Mouse (Mus musculus) ES-Bruce4 (cell line): ENCODE data around the gene Sema3b. TPM values are rescaled to one million over a fixed set of nuclear protein-coding genes. Genes with fewer than 3 reads are reported as not detected.

Experiments used
- H3K27ac ChIP-seq: 2 replicates; pipeline ENCODE4 v1.5.1; 2012; ENCODE audit warnings: low read length, inconsistent platforms; ENCODE audit not compliant: insufficient read depth
- H3K27me3 ChIP-seq: 2 replicates; pipeline ENCODE4 v1.6.1; 2012; ENCODE audit warnings: mild to moderate bottlenecking, low read length, inconsistent platforms; ENCODE audit not compliant: control insufficient read depth, poor library complexity, insufficient read depth, severe bottlenecking
- H3K36me3 ChIP-seq: 2 replicates; pipeline ENCODE4 v1.6.1; 2012; ENCODE audit warnings: inconsistent platforms, mild to moderate bottlenecking, low read length, moderate library complexity; ENCODE audit not compliant: control insufficient read depth, poor library complexity, insufficient read depth, severe bottlenecking
- H3K4me1 ChIP-seq: one replicate; pipeline ENCODE4 v1.8.1; 2011; ENCODE audit warnings: low read length; ENCODE audit not compliant: control insufficient read depth, insufficient read depth
- H3K4me3 ChIP-seq: 2 replicates; pipeline ENCODE4 v1.5.1; 2011; ENCODE audit warnings: low read depth, mild to moderate bottlenecking, low read length
- H3K9ac ChIP-seq: 2 replicates; pipeline ENCODE4 v1.6.1; 2012; ENCODE audit warnings: low read depth, mild to moderate bottlenecking, inconsistent platforms; ENCODE audit not compliant: poor library complexity, severe bottlenecking
- H3K9me3 ChIP-seq: replicated peaks from 2 replicates; pipeline ENCODE4 v1.6.1; 2012; ENCODE audit warnings: mild to moderate bottlenecking, low read length, inconsistent platforms; ENCODE audit not compliant: control insufficient read depth, poor library complexity, insufficient read depth, severe bottlenecking
- CTCF ChIP-seq: IDR thresholded peaks from one replicate; pipeline ENCODE4 v1.8.1; 2011; ENCODE audit warnings: low read depth, low read length
- EP300 ChIP-seq: IDR thresholded peaks from 2 replicates; pipeline ENCODE4 v1.6.1; 2011; ENCODE audit warnings: low read depth, low read length; ENCODE audit not compliant: insufficient read depth
- POLR2A ChIP-seq: IDR thresholded peaks from one replicate; pipeline ENCODE4 v1.8.1; 2011; ENCODE audit warnings: low read length; ENCODE audit not compliant: insufficient read depth
- polyA plus RNA-seq: library from polyadenylated mRNA; stranded (reverse); fragments of >200 nt; gene quantifications from 2 replicates; pipeline ENCODE4 v1.2.4, GENCODE M21; 2011; ENCODE audit warnings: low read depth; ENCODE audit not compliant: missing spikeins, insufficient read depth, insufficient read length

Gene Sema3b
- polyA plus RNA-seq, 1 experiment, result 16.5 TPM

GRCm38 (mm10) chr9:107548820-107549219 is 60.2 kb downstream of the Sema3b start:
- H3K9ac ChIP-seq, result no peak overlapping the region
- no peak overlapping the region for H3K27ac ChIP-seq
- peaks cover 3% of the 10 kb centered on the region for H3K4me1 ChIP-seq
- H3K27me3 ChIP-seq, result no peaks in the 10 kb centered on the region
- no peak for TF ChIP-seq EP300
- TF ChIP-seq POLR2A, result no peak
- TF ChIP-seq CTCF, result no peak
- H3K4me3 ChIP-seq, result no peak overlapping the region
- H3K36me3 ChIP-seq, result no peaks in the 10 kb centered on the region
- H3K9me3 ChIP-seq, result no peaks in the 10 kb centered on the region

- Histone ChIP-seq H3K27me3 (no peaks in the 10 kb centered on the region), H3K9ac (no peak overlapping the region), H3K27ac (no peak overlapping the region), H3K4me1 (peaks cover 3% of the 10 kb centered on the region), H3K9me3 (no peaks in the 10 kb centered on the region), H3K36me3 (no peaks in the 10 kb centered on the region), H3K4me3 (no peak overlapping the region)
- TF ChIP-seq POLR2A (no peak), CTCF (no peak), EP300 (no peak)
These were observed 61.1 kb downstream of the Sema3b start for GRCm38 (mm10) chr9:107547957-107548356.

Other genes with a start within 250 kb of the Sema3b start
- 3.2 and 3.9 TPM in 2 replicates for gene Cacna2d2, start 209.6 kb downstream of the Sema3b start, polyA plus RNA-seq
- gene Tmem115, start 75.3 kb downstream of the Sema3b start, polyA plus RNA-seq, result 10.7 and 11.6 TPM in 2 replicates
- 7.7 and 9.2 TPM in 2 replicates for gene Cyb561d2, start 67.0 kb downstream of the Sema3b start, polyA plus RNA-seq
- gene Nprl2, start 67.0 kb downstream of the Sema3b start, polyA plus RNA-seq, result 32.3 and 32.7 TPM in 2 replicates
- not detected in 2 replicates for gene Zmynd10, start 61.9 kb downstream of the Sema3b start, polyA plus RNA-seq
- 23.7 and 24.8 TPM in 2 replicates for gene Rassf1, start 57.7 kb downstream of the Sema3b start, polyA plus RNA-seq
- 23.5 and 25.3 TPM in 2 replicates for gene Tusc2, start 46.0 kb downstream of the Sema3b start, polyA plus RNA-seq
- 38.4 and 38.7 TPM in 2 replicates for gene Hyal2, start 41.3 kb downstream of the Sema3b start, polyA plus RNA-seq
- gene Hyal1, start 32.3 kb downstream of the Sema3b start, polyA plus RNA-seq, result 25.8 and 29.7 TPM in 2 replicates
- gene Naa80, start 30.3 kb downstream of the Sema3b start, polyA plus RNA-seq, result 18.6 and 21.1 TPM in 2 replicates
- 1.0 and 2.1 TPM in 2 replicates for gene Hyal3, start 28.4 kb downstream of the Sema3b start, polyA plus RNA-seq
- gene Ifrd2, start 21.6 kb downstream of the Sema3b start, polyA plus RNA-seq, result 43.8 and 45.3 TPM in 2 replicates
- gene Gnai2, start 26.1 kb upstream of the Sema3b start, polyA plus RNA-seq, result 266 and 284 TPM in 2 replicates
- gene Slc38a3, start 60.3 kb upstream of the Sema3b start, polyA plus RNA-seq, result 8.1 and 13.3 TPM in 2 replicates
- 1.5 TPM in 1 of 2 replicates, not detected in the other for gene Gnat1, start 70.5 kb upstream of the Sema3b start, polyA plus RNA-seq
- gene Sema3f, start 101.2 kb upstream of the Sema3b start, polyA plus RNA-seq, result 12.3 and 19.0 TPM in 2 replicates
- 143 and 146 TPM in 2 replicates for gene Rbm5, start 161.8 kb upstream of the Sema3b start, polyA plus RNA-seq